Mouse (Mus musculus): Measurements from ENCODE around the gene Iqgap2. TPM values are rescaled to one million over a fixed set of nuclear protein-coding genes. Genes with fewer than 3 reads are reported as not detected.

The Iqgap2 gene
- polyA plus RNA-seq, 1 experiment from 2014 or later = 3.8 TPM

GRCm38 (mm10) chr13:95637737-95638136 lies 254.0 kb downstream of the Iqgap2 start:
- Histone ChIP-seq H3K4me2 (replicated peaks) (no peak overlapping the region), H3K27me3 (ENCODE audit: control insufficient read depth, insufficient read depth, low read length) (no peaks in the 10 kb centered on the region), H3K9ac (no peak overlapping the region), H3K4me1 (replicated peaks; ENCODE audit: control insufficient read depth, insufficient read depth, low read length) (peaks cover 14% of the 10 kb centered on the region), H3K9me3 (ENCODE audit: control insufficient read depth, low read length) (no peaks in the 10 kb centered on the region), H3K36me3 (replicated peaks; ENCODE audit: control insufficient read depth, insufficient read depth) (no peaks in the 10 kb centered on the region), H3K27ac (no peak overlapping the region), H3K4me3 (replicated peaks; ENCODE audit: low read length) (no peak overlapping the region)
- ATAC-seq (ENCODE audit: low FRiP score) (no peak), DNase-seq (ENCODE audit: low spot score) (no peak)
- WGBS = 83% methylated on average over 10 of the region's 10 CpGs

- no peaks in the 10 kb centered on the region for H3K36me3 ChIP-seq (replicated peaks; ENCODE audit: control insufficient read depth, insufficient read depth)
- peaks cover 14% of the 10 kb centered on the region for H3K4me1 ChIP-seq (replicated peaks; ENCODE audit: control insufficient read depth, insufficient read depth, low read length)
- WGBS = 90% methylated on average over 12 of the region's 12 CpGs
- no peak for DNase-seq (ENCODE audit: low spot score)
- H3K27me3 ChIP-seq (ENCODE audit: control insufficient read depth, insufficient read depth, low read length) = no peaks in the 10 kb centered on the region
- H3K27ac ChIP-seq = no peak overlapping the region
- H3K9me3 ChIP-seq (ENCODE audit: control insufficient read depth, low read length) = no peaks in the 10 kb centered on the region
- H3K4me3 ChIP-seq (replicated peaks; ENCODE audit: low read length) = no peak overlapping the region
- ATAC-seq (ENCODE audit: low FRiP score) = no peak
- no peak overlapping the region for H3K4me2 ChIP-seq (replicated peaks)
- H3K9ac ChIP-seq = no peak overlapping the region
Measured at GRCm38 (mm10) chr13:95635301-95635700, 256.4 kb downstream of the Iqgap2 start.

- no peak overlapping the region for H3K9ac ChIP-seq
- no peak overlapping the region for H3K4me2 ChIP-seq (replicated peaks)
- no peaks in the 10 kb centered on the region for H3K9me3 ChIP-seq (ENCODE audit: control insufficient read depth, low read length)
- no peaks in the 10 kb centered on the region for H3K36me3 ChIP-seq (replicated peaks; ENCODE audit: control insufficient read depth, insufficient read depth)
- H3K4me1 ChIP-seq (replicated peaks; ENCODE audit: control insufficient read depth, insufficient read depth, low read length) = peaks cover 9% of the 10 kb centered on the region
- no peak for DNase-seq (ENCODE audit: low spot score)
- WGBS = 78% methylated on average over 2 of the region's 2 CpGs
- H3K27me3 ChIP-seq (ENCODE audit: control insufficient read depth, insufficient read depth, low read length) = no peaks in the 10 kb centered on the region
- no peak overlapping the region for H3K4me3 ChIP-seq (replicated peaks; ENCODE audit: low read length)
- no peak for ATAC-seq (ENCODE audit: low FRiP score)
- no peak overlapping the region for H3K27ac ChIP-seq
Measured at GRCm38 (mm10) chr13:95634451-95634850, 257.3 kb downstream of the Iqgap2 start.

GRCm38 (mm10) chr13:95633384-95633783 lies 258.3 kb downstream of the Iqgap2 start:
- Histone ChIP-seq H3K4me3 (replicated peaks; ENCODE audit: low read length) (no peak overlapping the region), H3K36me3 (replicated peaks; ENCODE audit: control insufficient read depth, insufficient read depth) (no peaks in the 10 kb centered on the region), H3K27ac (no peak overlapping the region), H3K9ac (no peak overlapping the region), H3K4me1 (replicated peaks; ENCODE audit: control insufficient read depth, insufficient read depth, low read length) (no peaks in the 10 kb centered on the region), H3K4me2 (replicated peaks) (no peak overlapping the region), H3K27me3 (ENCODE audit: control insufficient read depth, insufficient read depth, low read length) (no peaks in the 10 kb centered on the region), H3K9me3 (ENCODE audit: control insufficient read depth, low read length) (no peaks in the 10 kb centered on the region)
- ATAC-seq (ENCODE audit: low FRiP score) = no peak
- WGBS = 75% methylated on average over 2 of the region's 2 CpGs
- DNase-seq (ENCODE audit: low spot score) = no peak

DNA sequence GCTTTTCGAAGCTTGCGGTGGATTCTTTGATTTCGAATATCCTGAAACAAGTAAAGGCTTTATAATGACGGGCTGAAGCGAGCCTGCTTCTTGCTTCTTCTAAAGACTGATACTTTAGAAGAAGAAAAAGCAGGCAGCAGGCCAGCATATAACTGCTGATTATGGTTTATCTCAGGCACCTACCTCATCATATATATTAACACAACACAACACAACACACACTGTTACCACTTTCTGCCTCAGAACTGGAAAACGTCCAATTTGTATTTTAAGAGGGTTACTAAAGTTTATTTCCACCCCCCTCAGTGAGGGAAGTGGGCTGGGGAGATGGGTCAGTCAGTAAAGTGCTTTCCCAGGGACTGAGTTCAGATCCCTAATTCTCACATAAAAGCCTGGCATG lies 259.6 kb downstream of the Iqgap2 start:
- Histone ChIP-seq H3K27ac (no peak overlapping the region), H3K9ac (no peak overlapping the region), H3K4me2 (replicated peaks) (no peak overlapping the region), H3K4me3 (replicated peaks; ENCODE audit: low read length) (no peak overlapping the region), H3K36me3 (replicated peaks; ENCODE audit: control insufficient read depth, insufficient read depth) (no peaks in the 10 kb centered on the region), H3K4me1 (replicated peaks; ENCODE audit: control insufficient read depth, insufficient read depth, low read length) (no peaks in the 10 kb centered on the region), H3K27me3 (ENCODE audit: control insufficient read depth, insufficient read depth, low read length) (no peaks in the 10 kb centered on the region), H3K9me3 (ENCODE audit: control insufficient read depth, low read length) (no peaks in the 10 kb centered on the region)
- 95% methylated on average over 6 of the region's 6 CpGs for WGBS
- DNase-seq (ENCODE audit: low spot score) (no peak), ATAC-seq (ENCODE audit: low FRiP score) (no peak)

DNA sequence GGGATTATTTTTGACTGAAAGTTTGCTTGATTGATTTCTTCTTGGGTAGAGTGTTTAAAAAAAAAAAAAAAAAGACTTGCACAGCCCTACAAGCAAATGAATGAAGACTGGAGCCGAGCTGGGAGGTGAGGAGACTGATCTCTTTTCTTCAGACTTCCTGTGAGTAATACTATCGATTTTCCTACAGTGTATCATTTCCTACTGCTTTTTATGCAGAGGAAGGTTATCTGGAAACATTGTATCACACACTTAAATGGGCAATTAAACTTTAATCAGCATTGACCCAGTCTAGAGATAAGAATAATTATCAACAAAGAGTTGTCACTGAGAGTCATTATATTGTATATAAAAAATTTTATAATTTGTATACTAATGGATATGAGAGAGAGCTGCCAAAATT lies 261.0 kb downstream of the Iqgap2 start:
- ATAC-seq (ENCODE audit: low FRiP score) (no peak), DNase-seq (ENCODE audit: low spot score) (no peak)
- Histone ChIP-seq H3K4me3 (replicated peaks; ENCODE audit: low read length) (no peak overlapping the region), H3K4me2 (replicated peaks) (no peak overlapping the region), H3K9ac (no peak overlapping the region), H3K27me3 (ENCODE audit: control insufficient read depth, insufficient read depth, low read length) (no peaks in the 10 kb centered on the region), H3K36me3 (replicated peaks; ENCODE audit: control insufficient read depth, insufficient read depth) (no peaks in the 10 kb centered on the region), H3K9me3 (ENCODE audit: control insufficient read depth, low read length) (no peaks in the 10 kb centered on the region), H3K4me1 (replicated peaks; ENCODE audit: control insufficient read depth, insufficient read depth, low read length) (no peaks in the 10 kb centered on the region), H3K27ac (no peak overlapping the region)
- 87% methylated on average over 2 of the region's 2 CpGs for WGBS

- DNase-seq (ENCODE audit: low spot score) (no peak), ATAC-seq (ENCODE audit: low FRiP score) (no peak)
- no peak overlapping the region for H3K9ac ChIP-seq
- no peak overlapping the region for H3K4me2 ChIP-seq (replicated peaks)
- H3K27ac ChIP-seq = no peak overlapping the region
- no peaks in the 10 kb centered on the region for H3K36me3 ChIP-seq (replicated peaks; ENCODE audit: control insufficient read depth, insufficient read depth)
- no peaks in the 10 kb centered on the region for H3K4me1 ChIP-seq (replicated peaks; ENCODE audit: control insufficient read depth, insufficient read depth, low read length)
- 92% methylated on average over 10 of the region's 10 CpGs for WGBS
- no peaks in the 10 kb centered on the region for H3K9me3 ChIP-seq (ENCODE audit: control insufficient read depth, low read length)
- no peaks in the 10 kb centered on the region for H3K27me3 ChIP-seq (ENCODE audit: control insufficient read depth, insufficient read depth, low read length)
- no peak overlapping the region for H3K4me3 ChIP-seq (replicated peaks; ENCODE audit: low read length)
Measured at GRCm38 (mm10) chr13:95629751-95630150, 262.0 kb downstream of the Iqgap2 start.

- Histone ChIP-seq H3K27ac (no peak overlapping the region), H3K4me3 (replicated peaks; ENCODE audit: low read length) (no peak overlapping the region), H3K36me3 (replicated peaks; ENCODE audit: control insufficient read depth, insufficient read depth) (no peaks in the 10 kb centered on the region), H3K9me3 (ENCODE audit: control insufficient read depth, low read length) (no peaks in the 10 kb centered on the region), H3K9ac (no peak overlapping the region), H3K27me3 (ENCODE audit: control insufficient read depth, insufficient read depth, low read length) (no peaks in the 10 kb centered on the region), H3K4me1 (replicated peaks; ENCODE audit: control insufficient read depth, insufficient read depth, low read length) (no peaks in the 10 kb centered on the region), H3K4me2 (replicated peaks) (no peak overlapping the region)
- 81% methylated on average over 7 of the region's 7 CpGs for WGBS
- DNase-seq (ENCODE audit: low spot score) = no peak
- ATAC-seq (ENCODE audit: low FRiP score) = no peak
Measured at GRCm38 (mm10) chr13:95626696-95627095, 265.0 kb downstream of the Iqgap2 start.

GRCm38 (mm10) chr13:95623042-95623441 lies 268.7 kb downstream of the Iqgap2 start:
- Histone ChIP-seq H3K9ac (no peak overlapping the region), H3K9me3 (ENCODE audit: control insufficient read depth, low read length) (no peaks in the 10 kb centered on the region), H3K27ac (no peak overlapping the region), H3K27me3 (ENCODE audit: control insufficient read depth, insufficient read depth, low read length) (no peaks in the 10 kb centered on the region), H3K4me1 (replicated peaks; ENCODE audit: control insufficient read depth, insufficient read depth, low read length) (no peaks in the 10 kb centered on the region), H3K36me3 (replicated peaks; ENCODE audit: control insufficient read depth, insufficient read depth) (no peaks in the 10 kb centered on the region), H3K4me2 (replicated peaks) (no peak overlapping the region), H3K4me3 (replicated peaks; ENCODE audit: low read length) (no peak overlapping the region)
- no peak for DNase-seq (ENCODE audit: low spot score)
- no peak for ATAC-seq (ENCODE audit: low FRiP score)
- 73% methylated on average over 3 of the region's 3 CpGs for WGBS

DNA sequence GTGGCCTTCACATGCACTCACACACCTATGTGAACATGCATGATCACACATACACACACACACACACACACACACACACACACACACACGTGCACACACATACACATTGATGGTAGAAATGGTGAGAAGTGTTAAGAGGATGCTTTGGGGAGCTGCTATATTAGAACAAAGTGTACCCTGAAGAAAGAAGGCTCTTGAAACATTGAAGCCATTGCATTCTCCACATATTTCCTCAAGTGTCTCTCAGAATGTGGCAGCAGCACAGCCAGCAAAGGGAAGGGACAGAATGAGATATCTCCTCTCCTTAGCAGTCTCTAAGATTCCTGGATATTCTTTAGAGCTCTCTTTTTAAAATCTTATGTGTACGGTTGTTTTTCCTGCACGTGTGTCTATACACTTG lies 270.2 kb downstream of the Iqgap2 start:
- no peak overlapping the region for H3K9ac ChIP-seq
- no peak overlapping the region for H3K4me3 ChIP-seq (replicated peaks; ENCODE audit: low read length)
- no peak overlapping the region for H3K4me2 ChIP-seq (replicated peaks)
- no peak overlapping the region for H3K27ac ChIP-seq
- peaks cover 7% of the 10 kb centered on the region; the same call in 1 of the 2 replicates for H3K4me1 ChIP-seq (replicated peaks; ENCODE audit: control insufficient read depth, insufficient read depth, low read length)
- DNase-seq (ENCODE audit: low spot score) = no peak
- ATAC-seq (ENCODE audit: low FRiP score) = no peak
- no peaks in the 10 kb centered on the region for H3K9me3 ChIP-seq (ENCODE audit: control insufficient read depth, low read length)
- no peaks in the 10 kb centered on the region for H3K27me3 ChIP-seq (ENCODE audit: control insufficient read depth, insufficient read depth, low read length)
- no peaks in the 10 kb centered on the region for H3K36me3 ChIP-seq (replicated peaks; ENCODE audit: control insufficient read depth, insufficient read depth)
- 87% methylated on average over 3 of the region's 3 CpGs for WGBS
